Mouse (Mus musculus) central nervous system, embryonic 18 days (tissue): ENCODE measurements around the gene Nudt16. TPM values are rescaled to one million over a fixed set of nuclear protein-coding genes. Genes with fewer than 3 reads are reported as not detected.

Source experiments
- polyA plus RNA-seq: library from polyadenylated mRNA; depleted of rRNA; stranded (reverse); fragments of >200 nt; gene quantifications from 2 replicates; pipeline ENCODE4 v1.2.3, GENCODE M21; 2012; rRNA removed

Gene Nudt16
- polyA plus RNA-seq, result 19.8 and 21.6 TPM in 2 replicates

GRCm38 (mm10) chr9:105131253-105132001 lies at the start of gene Nudt16:
Nudt16 (minus strand) TSS chr9:105131824.

DNA sequence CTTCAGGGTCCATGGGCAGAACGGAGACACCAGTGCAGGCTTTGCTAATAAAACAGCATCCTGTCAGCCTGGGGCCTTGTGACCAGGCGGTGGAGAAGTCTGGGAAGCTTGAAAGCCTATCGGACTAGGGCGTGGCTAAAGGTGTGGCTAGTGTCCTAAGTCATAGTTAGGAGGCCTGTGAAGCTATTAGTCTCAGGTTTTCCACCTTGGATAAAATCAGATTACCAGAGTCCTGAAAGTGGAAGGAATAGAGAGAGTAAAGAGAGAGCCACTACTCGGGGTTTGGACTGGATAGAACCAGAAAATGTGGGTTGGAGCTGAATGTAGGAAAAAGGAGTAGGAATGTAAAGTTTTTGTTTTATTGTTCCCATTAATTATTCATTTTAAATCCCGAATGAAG lies 13.4 kb upstream of the Nudt16 start, which contains the start of gene 1700080E11Rik:
1700080E11Rik (minus strand) TSS at position 101 of the 400 bp plus-strand sequence.

Other genes with a start within 250 kb of the Nudt16 start
- gene Mrpl3, start 78.6 kb downstream of the Nudt16 start, polyA plus RNA-seq, result 48.6 and 51.8 TPM in 2 replicates
- gene 1700080E11Rik, start 13.3 kb upstream of the Nudt16 start, polyA plus RNA-seq, result not detected in 2 replicates